ENCODE assay signal across 8 mouse cellular contexts in genomic region chr19:55743001-55743556, GRCm38 (mm10). TPM values are rescaled to one million over a fixed set of nuclear protein-coding genes. Genes with fewer than 3 reads are reported as not detected.
A peak's percentile ranks its signal among the peaks of the same experiment; 100 is the strongest.
DNase-seq lines count a peak whose midpoint lies in the region; ATAC-seq and TF ChIP-seq lines count a peak whose summit lies in the region.

No protein-coding gene starts in this region.

- H3K27me3 ChIP-seq in forebrain, embryonic 10.5 days (ENCODE audit: poor library complexity, severe bottlenecking): no peaks in the 10 kb centered on the region
- no peaks in the 10 kb centered on the region for H3K27me3 ChIP-seq in hindbrain, embryonic 10.5 days (ENCODE audit: insufficient read depth, poor library complexity, severe bottlenecking)
- H3K27me3 ChIP-seq in limb, embryonic 14.5 days (ENCODE audit: control insufficient read depth, insufficient read depth, low read length): no peaks in the 10 kb centered on the region
- H3K27me3 ChIP-seq in midbrain, embryonic 16.5 days (ENCODE audit: control insufficient read depth, insufficient read depth, low read depth, low read length): no peaks in the 10 kb centered on the region

- H3K9ac ChIP-seq in limb, embryonic 14.5 days (ENCODE audit: low read depth, low read length, severe bottlenecking): peak overlapping the region; percentile 99
- peak overlapping the region; percentile 93 for H3K9ac ChIP-seq in midbrain, embryonic 16.5 days (ENCODE audit: low read depth, low read length)

- TF ChIP-seq POLR2A in limb, embryonic 14.5 days (IDR thresholded peaks at IDR 0.05; ENCODE audit: borderline replicate concordance, extremely low read depth, insufficient read depth, insufficient read length): 0 out of 2 replicates have a peak, but pooled peaks have one; percentile 8

- H3K27ac ChIP-seq in forebrain, embryonic 10.5 days: peak overlapping the region; percentile 100
- H3K27ac ChIP-seq in hindbrain, embryonic 10.5 days: peak overlapping the region; percentile 99
- H3K27ac ChIP-seq in limb, embryonic 14.5 days (replicated peaks; ENCODE audit: low read depth, low read length): peak overlapping the region; percentile 99
- H3K27ac ChIP-seq in midbrain, embryonic 16.5 days (ENCODE audit: low read length): peak overlapping the region; percentile 98

- H3K9me3 ChIP-seq in forebrain, embryonic 10.5 days: no peaks in the 10 kb centered on the region
- H3K9me3 ChIP-seq in hindbrain, embryonic 10.5 days: no peaks in the 10 kb centered on the region
- H3K9me3 ChIP-seq in limb, embryonic 14.5 days (ENCODE audit: control insufficient read depth, low read length): no peaks in the 10 kb centered on the region
- H3K9me3 ChIP-seq in midbrain, embryonic 16.5 days (replicated peaks; ENCODE audit: control insufficient read depth, low read length, poor library complexity, severe bottlenecking): no peaks in the 10 kb centered on the region

- peak overlapping the region; percentile 95 for H3K4me3 ChIP-seq in forebrain, embryonic 10.5 days
- peak overlapping the region; percentile 87 for H3K4me3 ChIP-seq in hindbrain, embryonic 10.5 days
- peak overlapping the region; percentile 84 for H3K4me3 ChIP-seq in limb, embryonic 14.5 days (replicated peaks; ENCODE audit: low read length)
- peak overlapping the region; percentile 62 for H3K4me3 ChIP-seq in midbrain, embryonic 16.5 days (ENCODE audit: low read depth, low read length)

- peak overlapping the region; percentile 95 for H3K4me2 ChIP-seq in limb, embryonic 14.5 days (replicated peaks; ENCODE audit: low read depth, low read length, severe bottlenecking)
- peak overlapping the region; percentile 65 for H3K4me2 ChIP-seq in midbrain, embryonic 16.5 days (ENCODE audit: low read length)

- H3K36me3 ChIP-seq in forebrain, embryonic 10.5 days (replicated peaks): no peaks in the 10 kb centered on the region
- no peaks in the 10 kb centered on the region for H3K36me3 ChIP-seq in hindbrain, embryonic 10.5 days
- H3K36me3 ChIP-seq in limb, embryonic 14.5 days (ENCODE audit: control insufficient read depth, insufficient read depth, low read length): 0 out of 2 replicates have a peak, but pooled peaks cover 3% of the 10 kb centered on the region
- H3K36me3 ChIP-seq in midbrain, embryonic 16.5 days (ENCODE audit: control insufficient read depth, insufficient read depth, low read length): no peaks in the 10 kb centered on the region

- under 1% methylated on average over 34 of the region's 38 CpGs for WGBS in forebrain, embryonic 10.5 days
- WGBS in hindbrain, embryonic 10.5 days: 0% methylated on average over 36 of the region's 38 CpGs
- WGBS in limb, embryonic 14.5 days: 0% methylated on average over 16 of the region's 38 CpGs
- WGBS in midbrain, embryonic 16.5 days: 0% methylated on average over 12 of the region's 38 CpGs

- DNase-seq in 3T3-L1 (ENCODE audit: low read depth, low spot score): peak; percentile 32
- peak; percentile 70 for DNase-seq in NIH3T3 (ENCODE audit: low read depth)
- peak; percentile 78 for DNase-seq in forebrain, embryonic 10.5 days (ENCODE audit: extremely low spot score, low spot score)
- DNase-seq in hindbrain, embryonic 10.5 days (ENCODE audit: low spot score): peak; percentile 76
- no peak for DNase-seq in limb, embryonic 14.5 days (ENCODE audit: low spot score)
- DNase-seq in thymus, postnatal 10 days (ENCODE audit: low spot score in 2 of 2): peak; percentile 19 to 26
- no peak for DNase-seq in left cerebral cortex, adult 11 months (ENCODE audit: low spot score)

- ATAC-seq in limb, embryonic 14.5 days (ENCODE audit: low FRiP score, low read depth): no peak
- no peak; the same call in 1 of the 2 replicates for ATAC-seq in midbrain, embryonic 16.5 days

- peaks cover 72% of the 10 kb centered on the region for H3K4me1 ChIP-seq in forebrain, embryonic 10.5 days
- H3K4me1 ChIP-seq in hindbrain, embryonic 10.5 days (replicated peaks): peaks cover 74% of the 10 kb centered on the region
- peaks cover 30% of the 10 kb centered on the region for H3K4me1 ChIP-seq in limb, embryonic 14.5 days (ENCODE audit: control insufficient read depth, insufficient read depth, low read length)
- peaks cover 11% of the 10 kb centered on the region for H3K4me1 ChIP-seq in midbrain, embryonic 16.5 days (ENCODE audit: control insufficient read depth, insufficient read depth, low read length)

RNA-seq across cellular contexts. Expression of gene Tcf7l2, which starts 1.5 kb away (rescaled TPM):
- 96.2 and 105 TPM in 2 replicates for polyA plus RNA-seq in forebrain, embryonic 10.5 days (2016; fragmentation: Nextera tagmentation; extraction: Ambion mirVana)
- polyA plus RNA-seq in hindbrain, embryonic 10.5 days (2016; fragmentation: Nextera tagmentation; extraction: Ambion mirVana): 58.6 and 61.0 TPM in 2 replicates
- 51.6 and 64.4 TPM in 2 replicates for polyA plus RNA-seq in limb, embryonic 14.5 days (2012; rRNA removed)
- 134 and 151 TPM in 2 replicates for polyA plus RNA-seq in limb, embryonic 14.5 days (2014; fragmentation: Nextera tagmentation; extraction: Ambion mirVana)
- 824 and 1,080 TPM in 2 replicates for polyA plus RNA-seq in midbrain, embryonic 16.5 days (2015; fragmentation: Nextera tagmentation; extraction: Ambion mirVana)

Comparison
In these comparisons a context has a peak if more than half of its experiments do, and no peak if none do; other contexts are left out.
1. DNase-seq: peak in 3T3-L1 (single experiment), NIH3T3 (single experiment), forebrain, embryonic 10.5 days (single experiment), hindbrain, embryonic 10.5 days (single experiment) and thymus, postnatal 10 days (2 of 2); none in limb, embryonic 14.5 days (single experiment) and left cerebral cortex, adult 11 months (single experiment).
2. Peak in every context shown above with its lines, with median percentiles within 50 percentile points of each other: H3K27ac ChIP-seq and H3K4me3 ChIP-seq.